Mouse (Mus musculus) ovary, postnatal 10 days (tissue): Measurements from ENCODE around the gene Vmn1r194.
"Not testable (repeated sequence)": the region's sequence is repeated elsewhere in the genome, so short reads cannot be mapped to it uniquely, and the experiment has no call there.

Experiments used
- DNase-seq: peaks from one replicate; pipeline ENCODE4 v3.0.0; 2022; ENCODE audit warnings: low spot score

Gene Vmn1r194

GRCm38 (mm10) chr13:22243915-22244314 lies at the start of gene Vmn1r194:
Gene Vmn1r194, plus strand, starts transcription at chr13:22244215.
- DNase-seq: no peak

DNA sequence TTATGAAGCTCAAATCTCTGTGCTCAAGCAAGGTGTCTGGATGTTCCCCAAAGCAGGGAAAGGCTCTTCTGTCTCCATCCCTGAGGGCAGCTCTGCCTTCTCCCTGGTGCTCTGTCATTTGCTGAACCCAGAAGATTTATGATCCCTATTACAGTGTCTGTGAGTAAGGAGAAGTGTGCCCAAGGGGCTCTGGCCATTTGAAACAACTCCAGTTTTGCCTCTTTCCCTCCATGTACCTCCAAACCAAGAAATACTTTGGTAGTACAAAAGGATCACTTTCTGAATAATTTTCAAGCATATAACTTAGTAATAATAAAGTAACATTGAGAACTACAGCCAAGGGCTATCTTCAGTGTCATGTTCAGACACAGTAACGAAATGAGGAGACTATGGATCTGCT lies 21.0 kb upstream of the Vmn1r194 start, which contains the start of gene Vmn1r193:
TSS of gene Vmn1r193 (minus strand) at position 101 of the 400 bp plus-strand sequence.
- not testable (repeated sequence) for DNase-seq

DNA sequence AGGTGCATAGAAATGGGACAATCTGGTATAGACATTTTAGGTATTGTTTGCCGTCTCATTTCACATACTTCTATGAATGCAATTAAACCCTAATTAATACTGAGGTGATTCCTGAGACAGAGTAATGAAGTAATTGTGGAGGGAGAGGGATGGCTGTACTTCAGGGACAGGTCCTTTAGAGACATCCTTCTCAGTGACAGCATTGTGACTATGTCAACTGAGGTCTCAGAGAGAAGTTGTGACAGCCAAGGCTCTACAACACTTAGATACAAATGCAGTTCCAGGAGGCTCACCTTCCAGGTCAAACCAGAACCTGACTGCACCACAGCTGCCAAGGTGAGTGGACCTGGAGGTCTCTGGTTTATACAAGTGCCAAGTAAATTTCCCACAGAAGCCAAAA lies 26.2 kb downstream of the Vmn1r194 start, which contains the start of gene Vmn1r195:
TSS of gene Vmn1r195 (plus strand) at position 301 of the 400 bp plus-strand sequence.
- DNase-seq: not testable (repeated sequence)

GRCm38 (mm10) chr13:22271721-22272120 lies 27.7 kb downstream of the Vmn1r194 start:
- DNase-seq: no peak

DNA sequence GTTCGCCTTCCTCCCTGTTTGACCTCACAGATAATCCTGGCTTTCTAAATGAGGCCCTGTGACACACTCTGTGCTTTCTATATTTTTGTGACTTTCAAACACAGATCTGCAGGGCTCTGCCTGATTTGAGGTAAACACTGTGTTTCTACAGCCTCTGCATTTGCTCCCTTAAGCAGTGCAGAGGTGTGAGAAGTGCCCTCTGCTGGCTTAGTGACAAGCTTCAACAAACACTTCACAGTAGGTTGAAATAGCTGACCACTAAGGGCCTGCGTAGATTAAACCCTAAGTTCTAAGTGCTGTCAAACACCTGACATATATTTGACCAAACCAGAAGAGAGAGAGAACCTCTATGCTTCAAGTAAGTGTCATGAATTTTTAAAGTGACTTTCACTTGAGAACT lies 40.6 kb downstream of the Vmn1r194 start:
- no peak for DNase-seq

GRCm38 (mm10) chr13:22289620-22290019 lies 45.6 kb downstream of the Vmn1r194 start, which contains the start of gene Vmn1r196:
Gene Vmn1r196, plus strand, starts transcription at chr13:22289920.
- DNase-seq: no peak
